Mouse (Mus musculus) ovary, adult 18-20 months (tissue): ENCODE data around the gene Cldnd2.
"Not testable (repeated sequence)": the region's sequence is repeated elsewhere in the genome, so short reads cannot be mapped to it uniquely, and the experiment has no call there.

Source experiments
- DNase-seq: peaks from one replicate; pipeline ENCODE4 v3.0.0; 2022; ENCODE audit warnings: low spot score, mixed read lengths

Gene Cldnd2

GRCm38 (mm10) chr7:43440482-43440881, at the start of gene Cldnd2:
TSS of gene Cldnd2 (plus strand) at chr7:43440782.
- DNase-seq = no peak

- no peak for DNase-seq
Measured at GRCm38 (mm10) chr7:43392349-43393121, 48.0 kb upstream of the Cldnd2 start.

- DNase-seq = no peak
Measured at GRCm38 (mm10) chr7:43399501-43399900, 41.1 kb upstream of the Cldnd2 start.

GRCm38 (mm10) chr7:43402718-43403117, 37.9 kb upstream of the Cldnd2 start:
- DNase-seq = no peak

- DNase-seq = no peak
Measured at GRCm38 (mm10) chr7:43407573-43407972, 33.0 kb upstream of the Cldnd2 start.

- DNase-seq = no peak
Measured at GRCm38 (mm10) chr7:43408131-43408553, 32.4 kb upstream of the Cldnd2 start, which contains the start of gene Siglecg. TSS of gene Siglecg (plus strand) at chr7:43408204.

- DNase-seq = no peak
Measured at GRCm38 (mm10) chr7:43409084-43409483, 31.5 kb upstream of the Cldnd2 start.

- not testable (repeated sequence) for DNase-seq
Measured at GRCm38 (mm10) chr7:43411724-43412123, 28.9 kb upstream of the Cldnd2 start.

GRCm38 (mm10) chr7:43417298-43417697, 23.3 kb upstream of the Cldnd2 start:
- no peak for DNase-seq

GRCm38 (mm10) chr7:43422995-43423617, 17.5 kb upstream of the Cldnd2 start:
- peak; percentile 33 for DNase-seq

GRCm38 (mm10) chr7:43423991-43424625, 16.5 kb upstream of the Cldnd2 start:
- no peak for DNase-seq

- DNase-seq = no peak
Measured at GRCm38 (mm10) chr7:43427406-43427805, 13.2 kb upstream of the Cldnd2 start, which contains the start of gene Lim2. TSS of gene Lim2 (plus strand) at chr7:43427670.

- DNase-seq = no peak
Measured at GRCm38 (mm10) chr7:43429500-43429899, 11.1 kb upstream of the Cldnd2 start.

- no peak for DNase-seq
Measured at GRCm38 (mm10) chr7:43432891-43433290, 7.7 kb upstream of the Cldnd2 start.

GRCm38 (mm10) chr7:43434676-43435075, 5.9 kb upstream of the Cldnd2 start:
- DNase-seq = no peak

GRCm38 (mm10) chr7:43436341-43437255, 4.0 kb upstream of the Cldnd2 start, which contains the start of gene Nkg7:
TSS of gene Nkg7 (plus strand) at chr7:43437073.
- no peak for DNase-seq

GRCm38 (mm10) chr7:43438611-43439010, 2.0 kb upstream of the Cldnd2 start:
- DNase-seq = no peak

GRCm38 (mm10) chr7:43441071-43441470, 489 bp downstream of the Cldnd2 start:
- no peak for DNase-seq

GRCm38 (mm10) chr7:43442684-43443083, 2.1 kb downstream of the Cldnd2 start:
- no peak for DNase-seq

- peak; percentile 80 for DNase-seq
Measured at GRCm38 (mm10) chr7:43443126-43443916, 2.7 kb downstream of the Cldnd2 start.

GRCm38 (mm10) chr7:43443917-43444293, 3.3 kb downstream of the Cldnd2 start, which contains the start of the genes Etfb and Gm45233:
TSS of gene Etfb (plus strand) at chr7:43444083.
TSS of gene Gm45233 (plus strand) at chr7:43444128.
- DNase-seq = peak; percentile 96
